Mouse (Mus musculus): Measurements from ENCODE around the gene Gm33543.

DNA sequence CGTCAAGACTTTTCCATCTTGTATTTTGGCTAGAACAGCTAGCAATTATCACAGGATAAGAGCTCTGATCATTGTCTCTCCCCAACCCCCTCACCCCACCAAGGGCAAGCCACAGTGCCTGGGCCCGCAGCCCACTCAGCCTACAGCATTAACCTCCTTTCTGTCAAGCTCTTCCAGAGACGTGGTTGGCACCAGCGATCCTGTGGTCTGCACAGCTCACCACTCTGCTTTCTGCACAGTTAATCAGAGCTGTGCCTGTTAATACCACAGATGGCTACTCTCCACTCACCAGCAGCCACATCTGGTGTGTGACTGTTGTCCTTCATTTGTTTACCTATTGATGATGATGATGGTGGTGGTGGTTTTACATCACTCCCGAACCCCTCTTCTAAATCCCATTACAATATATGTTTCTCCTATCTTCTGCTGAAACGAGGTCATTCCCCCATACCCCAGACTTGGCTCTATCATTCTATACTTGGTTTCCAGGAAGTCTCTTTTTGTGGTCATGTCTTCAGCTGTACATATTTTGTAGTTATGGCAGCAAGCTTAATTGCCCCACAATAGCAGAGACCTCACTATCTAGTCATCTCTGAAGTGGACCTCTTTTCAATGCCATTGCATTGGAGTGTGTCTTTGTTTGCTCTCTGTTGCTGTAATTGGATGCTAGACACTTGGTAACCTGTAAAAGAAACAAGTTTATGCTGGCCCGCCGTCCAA, 61.7 kb downstream of the Gm33543 start:
- TF ChIP-seq CTCF (IDR thresholded peaks at IDR 0.05; ENCODE audit: low read depth, low read length): no peak
- no peak for TF ChIP-seq POLR2A (IDR thresholded peaks at IDR 0.05; ENCODE audit: insufficient read depth, low read length)
- TF ChIP-seq EP300 (IDR thresholded peaks at IDR 0.05; ENCODE audit: insufficient read depth, low read depth, low read length): no peak

Measured in ES-Bruce4 (cell line).